Mouse (Mus musculus): ENCODE results near the gene Cdk17. TPM values are rescaled to one million over a fixed set of nuclear protein-coding genes. Genes with fewer than 3 reads are reported as not detected.

Gene Cdk17
- polyA plus RNA-seq, 1 experiment: 9.5 TPM

DNA sequence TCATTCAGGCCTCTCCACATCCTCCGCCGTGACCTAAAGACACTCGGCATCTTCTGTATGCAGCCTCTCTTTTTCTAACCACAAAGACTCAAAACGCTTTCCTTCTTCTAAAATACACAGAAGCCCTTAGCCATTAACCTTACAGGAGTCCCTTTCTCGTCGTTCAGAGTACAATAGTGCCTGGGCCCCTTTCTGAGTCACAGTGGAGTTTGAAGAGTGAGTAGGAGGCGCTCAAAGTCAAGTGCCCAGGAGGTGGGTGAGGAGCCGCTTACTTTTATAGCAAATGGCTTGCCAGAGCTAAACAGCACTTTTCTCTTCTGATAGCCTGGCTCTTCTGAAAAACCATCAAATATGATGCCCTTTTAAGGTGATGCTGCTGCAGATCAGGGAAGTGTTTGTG, 67.2 kb downstream of the Cdk17 start:
- H3K27ac ChIP-seq (ENCODE audit: insufficient read depth, low read depth, low read length): no peak overlapping the region
- H3K36me3 ChIP-seq (ENCODE audit: control insufficient read depth, insufficient read depth, low read length): no peaks in the 10 kb centered on the region
- no peak overlapping the region for H3K4me3 ChIP-seq (ENCODE audit: insufficient read depth, low read depth, low read length)
- TF ChIP-seq POLR2A (IDR thresholded peaks at IDR 0.05; ENCODE audit: low read depth, low read length) (no peak), CTCF (conservative IDR thresholded peaks at IDR 0.05; ENCODE audit: insufficient read depth, insufficient read length, low read depth, low read length) (no peak)
- H3K4me1 ChIP-seq (ENCODE audit: control insufficient read depth, insufficient read depth, low read length): no peaks in the 10 kb centered on the region
- no peak for DNase-seq
- WGBS: 72% methylated on average over 8 of the region's 8 CpGs
- no peaks in the 10 kb centered on the region for H3K27me3 ChIP-seq (replicated peaks; ENCODE audit: control insufficient read depth, insufficient read depth, low read length)

DNA sequence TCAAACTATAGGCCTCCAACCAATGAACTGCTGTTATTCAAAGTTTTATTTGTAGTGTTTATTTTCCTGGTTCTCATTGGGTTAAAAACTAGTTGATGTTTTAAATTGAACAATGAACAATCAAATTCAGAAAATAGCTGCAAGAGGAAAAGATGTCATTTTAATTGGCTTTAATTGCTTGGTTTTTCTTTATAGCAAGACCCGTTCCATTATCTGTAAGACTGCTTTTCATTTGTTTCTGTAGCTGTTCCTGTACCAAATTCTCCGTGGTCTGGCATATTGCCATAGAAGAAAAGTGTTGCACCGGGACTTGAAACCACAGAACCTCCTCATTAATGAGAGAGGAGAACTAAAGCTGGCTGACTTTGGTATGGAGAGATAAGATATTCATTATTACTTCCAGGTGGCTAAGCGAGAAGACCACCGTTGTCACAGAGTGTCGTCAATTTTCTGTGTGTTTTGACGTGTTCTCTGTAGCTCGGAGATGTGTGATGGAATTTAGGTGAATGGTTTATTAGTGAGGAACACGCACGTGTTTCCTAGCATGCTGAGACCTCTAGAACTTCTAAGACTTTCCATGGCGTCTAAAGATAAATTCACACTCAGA, 67.8 kb downstream of the Cdk17 start:
- DNase-seq: no peak
- Histone ChIP-seq H3K4me1 (ENCODE audit: control insufficient read depth, insufficient read depth, low read length) (no peaks in the 10 kb centered on the region), H3K27ac (ENCODE audit: insufficient read depth, low read depth, low read length) (no peak overlapping the region), H3K36me3 (ENCODE audit: control insufficient read depth, insufficient read depth, low read length) (no peaks in the 10 kb centered on the region), H3K4me3 (ENCODE audit: insufficient read depth, low read depth, low read length) (no peak overlapping the region), H3K27me3 (replicated peaks; ENCODE audit: control insufficient read depth, insufficient read depth, low read length) (no peaks in the 10 kb centered on the region)
- TF ChIP-seq POLR2A (IDR thresholded peaks at IDR 0.05; ENCODE audit: low read depth, low read length) (no peak), CTCF (conservative IDR thresholded peaks at IDR 0.05; ENCODE audit: insufficient read depth, insufficient read length, low read depth, low read length) (no peak)
- 77% methylated on average over 11 of the region's 11 CpGs for WGBS

DNA sequence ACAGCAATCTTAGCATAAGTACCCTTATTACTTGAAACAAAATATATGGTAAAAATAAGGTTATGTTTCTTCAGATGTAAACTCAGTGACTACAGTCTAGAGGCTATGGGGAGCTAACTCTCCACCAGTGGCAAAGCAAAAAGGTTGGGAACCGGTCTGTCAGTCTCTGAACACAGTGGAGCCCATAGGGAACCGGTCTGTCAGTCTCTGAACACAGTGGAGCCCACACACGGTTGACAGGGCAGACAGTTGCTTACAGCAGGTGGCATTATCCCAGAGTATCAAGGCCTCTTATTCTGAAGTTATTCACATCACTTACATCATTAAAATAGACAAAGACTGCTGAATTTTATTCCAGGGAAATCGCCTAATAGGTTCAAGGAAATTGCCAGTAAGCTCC, 70.8 kb downstream of the Cdk17 start:
- Histone ChIP-seq H3K4me3 (ENCODE audit: insufficient read depth, low read depth, low read length) (no peak overlapping the region), H3K27ac (ENCODE audit: insufficient read depth, low read depth, low read length) (no peak overlapping the region), H3K36me3 (ENCODE audit: control insufficient read depth, insufficient read depth, low read length) (no peaks in the 10 kb centered on the region), H3K4me1 (ENCODE audit: control insufficient read depth, insufficient read depth, low read length) (no peaks in the 10 kb centered on the region), H3K27me3 (replicated peaks; ENCODE audit: control insufficient read depth, insufficient read depth, low read length) (no peaks in the 10 kb centered on the region)
- TF ChIP-seq POLR2A (IDR thresholded peaks at IDR 0.05; ENCODE audit: low read depth, low read length): no peak
- TF ChIP-seq CTCF (conservative IDR thresholded peaks at IDR 0.05; ENCODE audit: insufficient read depth, insufficient read length, low read depth, low read length): no peak
- WGBS: 73% methylated on average over 4 of the region's 4 CpGs
- DNase-seq: no peak

DNA sequence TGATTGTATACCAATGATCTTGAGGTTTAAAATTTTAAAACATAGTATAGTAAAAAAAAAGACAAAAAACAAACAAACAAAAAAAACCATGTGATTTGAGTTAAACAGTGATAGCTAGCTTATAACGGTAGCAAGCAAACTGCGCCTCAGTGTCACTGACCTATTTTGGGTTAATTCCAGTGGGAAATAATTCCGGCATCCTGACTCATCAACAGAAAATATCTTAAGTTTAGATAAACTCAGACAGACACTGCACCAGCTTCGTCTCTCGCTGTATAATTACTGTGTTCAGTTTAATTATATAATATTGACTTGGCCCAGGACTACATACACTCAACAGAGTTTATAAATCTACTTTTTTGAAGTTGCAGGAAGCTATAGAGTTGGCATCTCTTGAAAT, 71.2 kb downstream of the Cdk17 start:
- Histone ChIP-seq H3K36me3 (ENCODE audit: control insufficient read depth, insufficient read depth, low read length) (no peaks in the 10 kb centered on the region; the same call in 1 of the 2 replicates), H3K27me3 (replicated peaks; ENCODE audit: control insufficient read depth, insufficient read depth, low read length) (no peaks in the 10 kb centered on the region), H3K4me3 (ENCODE audit: insufficient read depth, low read depth, low read length) (no peak overlapping the region), H3K4me1 (ENCODE audit: control insufficient read depth, insufficient read depth, low read length) (no peaks in the 10 kb centered on the region), H3K27ac (ENCODE audit: insufficient read depth, low read depth, low read length) (no peak overlapping the region)
- WGBS: 76% methylated on average over 5 of the region's 5 CpGs
- TF ChIP-seq CTCF (conservative IDR thresholded peaks at IDR 0.05; ENCODE audit: insufficient read depth, insufficient read length, low read depth, low read length): no peak
- TF ChIP-seq POLR2A (IDR thresholded peaks at IDR 0.05; ENCODE audit: low read depth, low read length): no peak
- no peak for DNase-seq

DNA sequence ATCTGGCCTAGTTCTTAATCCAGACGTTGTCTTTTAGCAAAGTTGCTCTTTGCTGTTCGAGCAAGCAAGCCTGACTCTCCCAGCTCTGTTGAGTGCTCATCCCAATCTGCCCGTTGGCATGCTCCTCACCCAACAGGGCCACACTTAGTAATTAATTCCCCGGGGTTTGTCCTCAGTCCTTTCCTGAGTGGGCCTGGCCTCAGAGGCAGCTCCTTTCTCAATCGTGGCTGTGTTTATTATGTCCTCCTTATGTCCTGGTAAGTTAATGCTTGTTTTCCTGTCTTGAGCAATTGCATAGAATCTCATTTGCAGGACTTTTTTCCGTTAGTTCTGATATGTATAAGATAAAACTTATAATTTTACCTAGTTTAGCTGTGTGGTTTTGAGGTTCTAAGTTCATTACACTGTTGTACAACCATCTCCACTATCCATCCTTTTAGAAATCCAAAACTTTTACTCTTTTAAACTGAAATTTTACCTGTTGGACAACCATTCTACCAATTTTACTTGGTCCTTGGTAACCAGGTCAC, 73.1 kb downstream of the Cdk17 start:
- peaks cover 2% of the 10 kb centered on the region; the same call in 1 of the 2 replicates for H3K36me3 ChIP-seq (ENCODE audit: control insufficient read depth, insufficient read depth, low read length)
- no peak overlapping the region for H3K27ac ChIP-seq (ENCODE audit: insufficient read depth, low read depth, low read length)
- no peak overlapping the region for H3K4me3 ChIP-seq (ENCODE audit: insufficient read depth, low read depth, low read length)
- TF ChIP-seq POLR2A (IDR thresholded peaks at IDR 0.05; ENCODE audit: low read depth, low read length) (no peak), CTCF (conservative IDR thresholded peaks at IDR 0.05; ENCODE audit: insufficient read depth, insufficient read length, low read depth, low read length) (no peak)
- WGBS: 80% methylated on average over 6 of the region's 6 CpGs
- H3K27me3 ChIP-seq (replicated peaks; ENCODE audit: control insufficient read depth, insufficient read depth, low read length): no peaks in the 10 kb centered on the region
- DNase-seq: no peak
- H3K4me1 ChIP-seq (ENCODE audit: control insufficient read depth, insufficient read depth, low read length): no peaks in the 10 kb centered on the region

DNA sequence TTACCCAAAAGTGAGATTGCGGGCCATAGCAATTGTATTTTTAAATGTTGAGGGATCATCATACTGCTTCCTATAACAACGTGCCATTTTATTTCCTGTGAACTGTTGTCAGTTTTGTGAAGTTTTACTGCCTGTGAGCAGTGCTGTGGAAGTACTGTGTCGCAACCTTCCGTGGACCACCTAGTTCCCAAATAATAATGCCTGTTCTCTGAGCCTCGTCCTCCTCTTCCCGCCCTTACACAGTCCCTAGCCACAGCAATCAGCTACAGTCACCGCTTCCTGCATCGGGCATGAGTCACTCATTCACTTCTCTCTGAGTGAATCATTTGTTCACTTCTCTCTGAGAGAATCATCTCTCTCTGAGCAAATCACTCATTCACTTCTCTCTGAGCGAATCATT, 74.0 kb downstream of the Cdk17 start:
- no peaks in the 10 kb centered on the region for H3K27me3 ChIP-seq (replicated peaks; ENCODE audit: control insufficient read depth, insufficient read depth, low read length)
- H3K27ac ChIP-seq (ENCODE audit: insufficient read depth, low read depth, low read length): no peak overlapping the region
- WGBS: 89% methylated on average over 9 of the region's 9 CpGs
- peaks cover 2% of the 10 kb centered on the region; the same call in 1 of the 2 replicates for H3K36me3 ChIP-seq (ENCODE audit: control insufficient read depth, insufficient read depth, low read length)
- no peak overlapping the region for H3K4me3 ChIP-seq (ENCODE audit: insufficient read depth, low read depth, low read length)
- H3K4me1 ChIP-seq (ENCODE audit: control insufficient read depth, insufficient read depth, low read length): no peaks in the 10 kb centered on the region
- no peak for TF ChIP-seq CTCF (conservative IDR thresholded peaks at IDR 0.05; ENCODE audit: insufficient read depth, insufficient read length, low read depth, low read length)
- no peak for TF ChIP-seq POLR2A (IDR thresholded peaks at IDR 0.05; ENCODE audit: low read depth, low read length)
- DNase-seq: no peak

DNA sequence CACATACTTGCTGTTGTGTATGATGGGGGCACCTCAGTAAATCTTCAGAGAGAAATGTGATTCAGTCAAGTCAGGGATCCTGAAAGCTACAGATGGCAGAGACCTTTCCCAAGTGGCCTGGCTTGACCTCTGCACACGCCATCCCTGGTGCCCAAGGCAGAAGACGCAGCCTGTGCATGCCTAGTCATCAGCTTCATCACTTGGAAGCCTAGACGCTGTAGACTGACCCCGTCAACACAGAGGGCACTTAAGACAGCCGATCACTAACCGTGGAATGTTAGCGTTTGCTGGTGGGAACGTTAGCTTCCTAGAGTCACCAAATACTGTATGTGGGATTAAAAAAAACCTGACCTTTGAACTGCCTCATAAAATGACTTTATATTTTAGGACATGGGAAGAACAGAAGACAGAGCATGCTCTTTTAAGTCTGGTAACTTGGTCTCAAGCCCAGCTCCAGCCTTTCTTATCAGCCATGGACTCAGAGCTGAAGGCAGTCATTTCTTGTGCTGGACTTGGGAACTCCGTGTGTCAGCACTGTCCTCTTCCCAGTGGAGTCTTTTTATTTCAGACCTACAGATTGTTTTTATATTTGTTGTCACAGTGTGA, 78.6 kb downstream of the Cdk17 start:
- peaks cover 2% of the 10 kb centered on the region; the same call in 1 of the 2 replicates for H3K36me3 ChIP-seq (ENCODE audit: control insufficient read depth, insufficient read depth, low read length)
- WGBS: 47% methylated on average over 9 of the region's 9 CpGs
- no peak overlapping the region for H3K27ac ChIP-seq (ENCODE audit: insufficient read depth, low read depth, low read length)
- H3K27me3 ChIP-seq (replicated peaks; ENCODE audit: control insufficient read depth, insufficient read depth, low read length): no peaks in the 10 kb centered on the region
- no peaks in the 10 kb centered on the region for H3K4me1 ChIP-seq (ENCODE audit: control insufficient read depth, insufficient read depth, low read length)
- no peak overlapping the region for H3K4me3 ChIP-seq (ENCODE audit: insufficient read depth, low read depth, low read length)
- DNase-seq: no peak
- no peak for TF ChIP-seq CTCF (conservative IDR thresholded peaks at IDR 0.05; ENCODE audit: insufficient read depth, insufficient read length, low read depth, low read length)
- no peak for TF ChIP-seq POLR2A (IDR thresholded peaks at IDR 0.05; ENCODE audit: low read depth, low read length)

Measured in kidney, adult 2 months (tissue).